Mouse (Mus musculus) neural tube, embryonic 11.5 days (tissue): ENCODE data around the gene Nav2. TPM values are rescaled to one million over a fixed set of nuclear protein-coding genes. Genes with fewer than 3 reads are reported as not detected.

Experiments used
- ATAC-seq: fragments of 200-750 bp; cut with Nextera tagmentation; 2 replicates; pipeline ENCODE4 v1.8.0; 2017; ENCODE audit warnings: moderate number of reproducible peaks, mild to moderate bottlenecking, moderate TSS enrichment, moderate library complexity; ENCODE audit not compliant: insufficient read depth, low FRiP score, low TSS enrichment
- DNase-seq: peaks from one replicate; pipeline ENCODE4 v3.0.0-alpha.2; 2015; ENCODE audit warnings: low spot score
- H3K27ac ChIP-seq: fragments of 300-500 bp; sonication (generic); 2 replicates; pipeline ENCODE4 v1.5.1; 2014; ENCODE audit warnings: low read depth, mild to moderate bottlenecking, low read length
- H3K27me3 ChIP-seq: fragments of 300-500 bp; sonication (generic); 2 replicates; pipeline ENCODE4 v1.6.1; 2014; ENCODE audit warnings: mild to moderate bottlenecking, low read length, mixed read lengths; ENCODE audit not compliant: control insufficient read depth, insufficient read depth
- H3K36me3 ChIP-seq: fragments of 300-500 bp; sonication (generic); 2 replicates; pipeline ENCODE4 v1.6.1; 2014; ENCODE audit warnings: mild to moderate bottlenecking, low read length, moderate library complexity, mixed read lengths; ENCODE audit not compliant: control insufficient read depth, insufficient read depth
- H3K4me1 ChIP-seq: fragments of 300-500 bp; sonication (generic); 2 replicates; pipeline ENCODE4 v1.6.1; 2014; ENCODE audit warnings: low read length, mixed read lengths; ENCODE audit not compliant: control insufficient read depth, insufficient read depth
- H3K4me2 ChIP-seq: fragments of 300-500 bp; sonication (generic); 2 replicates; pipeline ENCODE4 v1.6.1; 2014; ENCODE audit warnings: low read depth, mild to moderate bottlenecking, moderate library complexity
- H3K4me3 ChIP-seq: fragments of 300-500 bp; sonication (generic); 2 replicates; pipeline ENCODE4 v1.5.1; 2014; ENCODE audit warnings: low read depth, low read length
- H3K9ac ChIP-seq: fragments of 300-500 bp; sonication (generic); 2 replicates; pipeline ENCODE4 v1.6.1; 2014; ENCODE audit warnings: mild to moderate bottlenecking, low read length
- H3K9me3 ChIP-seq: fragments of 300-500 bp; sonication (generic); 2 replicates; pipeline ENCODE4 v1.6.1; 2016; ENCODE audit warnings: low read length; ENCODE audit not compliant: control insufficient read depth
- WGBS: fragments of 180-500 bp; shearing (Covaris S2); extraction: QIAGEN DNeasy Blood & Tissue Kit; methylation state at CpG from one replicate; pipeline ENCODE4 v1.1.7; 2014; 5-methylcytosine and 5-hydroxymethylcytosine counted together
- polyA plus RNA-seq: library from polyadenylated mRNA; unstranded; fragments of >200 nt; fragmentation: Nextera tagmentation; extraction: Ambion mirVana; gene quantifications from 2 replicates; pipeline ENCODE4 v1.2.1, GENCODE M21; 2014

Nav2 gene
- polyA plus RNA-seq, 1 experiment from 2014 or later, result 19.2 TPM

DNA sequence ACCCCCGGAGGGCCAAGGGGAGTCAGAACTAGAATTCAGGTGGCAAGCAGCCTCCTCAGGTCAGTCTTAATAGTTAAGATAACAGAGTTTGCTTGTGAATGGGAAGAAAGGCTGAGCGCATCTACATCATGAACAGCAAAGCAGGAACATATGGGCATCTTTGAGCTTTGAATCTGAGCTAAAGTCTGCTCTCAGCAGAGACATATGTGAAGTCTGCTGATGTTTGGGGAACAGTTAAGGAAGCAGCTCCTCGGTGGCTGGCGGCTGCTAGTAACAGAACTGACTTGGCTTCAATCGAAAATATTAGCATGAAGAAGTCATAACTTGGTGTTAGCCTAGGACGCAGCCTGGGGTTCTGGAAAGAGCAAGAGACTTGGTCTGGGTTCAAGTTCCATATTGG lies 102.2 kb downstream of the Nav2 start:
- H3K4me1 ChIP-seq, result peaks cover 29% of the 10 kb centered on the region
- no peak overlapping the region for H3K27ac ChIP-seq
- WGBS, result 90% methylated on average over 6 of the region's 6 CpGs
- H3K9ac ChIP-seq, result no peak overlapping the region
- no peak overlapping the region for H3K4me3 ChIP-seq
- H3K9me3 ChIP-seq, result no peaks in the 10 kb centered on the region
- DNase-seq, result no peak
- no peak overlapping the region for H3K4me2 ChIP-seq
- ATAC-seq, result no peak
- H3K36me3 ChIP-seq, result no peaks in the 10 kb centered on the region
- H3K27me3 ChIP-seq, result no peaks in the 10 kb centered on the region

- H3K9me3 ChIP-seq, result no peaks in the 10 kb centered on the region
- H3K27ac ChIP-seq, result no peak overlapping the region
- H3K27me3 ChIP-seq, result no peaks in the 10 kb centered on the region
- H3K9ac ChIP-seq, result no peak overlapping the region
- no peak for DNase-seq
- H3K36me3 ChIP-seq, result no peaks in the 10 kb centered on the region
- H3K4me3 ChIP-seq, result no peak overlapping the region
- H3K4me1 ChIP-seq, result peaks cover 29% of the 10 kb centered on the region
- no peak overlapping the region for H3K4me2 ChIP-seq
- WGBS, result 62% methylated on average over 1 of the region's 1 CpGs
- ATAC-seq, result no peak
These were observed 103.5 kb downstream of the Nav2 start for GRCm38 (mm10) chr7:49012027-49012426.

DNA sequence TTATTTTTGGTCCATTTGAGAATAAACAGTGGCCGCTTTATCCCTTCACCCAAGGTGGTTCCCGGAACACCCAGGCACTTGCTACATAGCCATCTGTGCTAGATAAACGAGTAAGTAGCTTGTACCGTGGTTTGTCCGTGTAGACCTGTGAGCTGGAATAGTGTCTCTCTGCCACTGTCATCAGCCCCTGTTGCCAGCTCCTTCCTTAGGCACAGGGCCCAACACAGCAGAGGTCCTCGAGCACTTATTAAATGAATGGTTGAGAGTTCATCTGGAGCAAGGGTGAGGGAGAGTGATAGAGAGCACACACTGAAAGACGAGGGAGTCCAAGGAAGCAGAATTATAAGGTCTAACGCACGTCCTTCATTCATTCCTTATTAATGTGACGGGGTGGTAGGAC lies 106.0 kb downstream of the Nav2 start:
- 88% methylated on average over 10 of the region's 10 CpGs for WGBS
- DNase-seq, result no peak
- Histone ChIP-seq H3K9ac (no peak overlapping the region), H3K4me2 (no peak overlapping the region), H3K27me3 (no peaks in the 10 kb centered on the region), H3K9me3 (no peaks in the 10 kb centered on the region), H3K36me3 (no peaks in the 10 kb centered on the region), H3K4me1 (peaks cover 34% of the 10 kb centered on the region), H3K27ac (peak overlapping the region; percentile 42; the same call in 1 of the 2 replicates), H3K4me3 (no peak overlapping the region)
- no peak for ATAC-seq

DNA sequence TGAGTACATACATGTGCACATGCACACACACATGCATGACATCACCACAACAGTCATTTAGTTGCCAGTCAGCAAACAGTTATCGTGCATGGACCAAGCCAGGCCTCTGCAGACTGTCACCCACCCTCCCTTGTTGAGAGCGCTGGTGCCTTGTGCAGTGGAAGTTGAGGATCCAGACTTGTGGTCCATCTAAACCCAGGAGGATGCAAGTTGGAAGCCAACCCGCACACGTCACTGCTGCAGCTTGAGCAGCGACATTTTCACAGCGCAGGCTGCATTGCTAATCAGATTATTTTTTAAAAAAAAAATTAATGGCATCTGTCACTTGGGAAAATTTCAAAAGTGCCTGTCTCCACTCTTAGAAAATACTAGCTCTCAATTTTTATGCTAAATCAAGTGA lies 106.8 kb downstream of the Nav2 start:
- Histone ChIP-seq H3K27me3 (no peaks in the 10 kb centered on the region), H3K4me3 (no peak overlapping the region), H3K9ac (no peak overlapping the region), H3K9me3 (no peaks in the 10 kb centered on the region), H3K4me1 (peaks cover 34% of the 10 kb centered on the region), H3K27ac (no peak overlapping the region), H3K4me2 (no peak overlapping the region), H3K36me3 (no peaks in the 10 kb centered on the region)
- WGBS, result 86% methylated on average over 6 of the region's 6 CpGs
- ATAC-seq (no peak), DNase-seq (no peak)

- H3K27ac ChIP-seq, result no peak overlapping the region
- H3K9me3 ChIP-seq, result no peaks in the 10 kb centered on the region
- H3K4me2 ChIP-seq, result no peak overlapping the region
- DNase-seq (no peak), ATAC-seq (no peak)
- H3K4me3 ChIP-seq, result no peak overlapping the region
- peaks cover 34% of the 10 kb centered on the region for H3K4me1 ChIP-seq
- no peak overlapping the region for H3K9ac ChIP-seq
- WGBS, result 69% methylated on average over 2 of the region's 2 CpGs
- H3K27me3 ChIP-seq, result no peaks in the 10 kb centered on the region
- H3K36me3 ChIP-seq, result no peaks in the 10 kb centered on the region
These were observed 107.6 kb downstream of the Nav2 start for GRCm38 (mm10) chr7:49016088-49016487.

DNA sequence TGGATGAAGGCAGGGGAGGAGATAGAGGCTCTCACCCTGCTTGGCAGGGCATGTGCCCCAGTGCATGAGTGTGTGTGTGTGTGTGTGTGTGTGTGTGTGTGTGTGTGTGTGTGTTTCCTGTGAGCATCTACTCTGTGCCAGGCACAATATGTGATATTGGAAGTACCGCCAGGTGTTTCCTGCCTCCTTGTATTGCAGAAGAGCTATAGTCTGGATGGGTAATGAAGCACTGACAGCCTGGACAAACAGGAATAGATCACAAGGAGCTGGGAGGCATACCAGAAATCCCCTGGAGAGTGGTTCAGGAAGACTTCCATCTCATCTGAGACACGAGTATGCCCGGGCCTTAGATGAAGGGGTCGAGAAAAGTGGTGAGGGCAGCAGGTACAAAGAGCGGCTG lies 109.3 kb downstream of the Nav2 start:
- Histone ChIP-seq H3K4me2 (no peak overlapping the region), H3K4me1 (peaks cover 29% of the 10 kb centered on the region), H3K9ac (no peak overlapping the region), H3K4me3 (no peak overlapping the region), H3K36me3 (no peaks in the 10 kb centered on the region), H3K27me3 (no peaks in the 10 kb centered on the region), H3K27ac (0 out of 2 replicates have a peak overlapping the region, but pooled peaks have one; percentile 3), H3K9me3 (no peaks in the 10 kb centered on the region)
- 79% methylated on average over 5 of the region's 5 CpGs for WGBS
- DNase-seq, result no peak
- ATAC-seq, result no peak

DNA sequence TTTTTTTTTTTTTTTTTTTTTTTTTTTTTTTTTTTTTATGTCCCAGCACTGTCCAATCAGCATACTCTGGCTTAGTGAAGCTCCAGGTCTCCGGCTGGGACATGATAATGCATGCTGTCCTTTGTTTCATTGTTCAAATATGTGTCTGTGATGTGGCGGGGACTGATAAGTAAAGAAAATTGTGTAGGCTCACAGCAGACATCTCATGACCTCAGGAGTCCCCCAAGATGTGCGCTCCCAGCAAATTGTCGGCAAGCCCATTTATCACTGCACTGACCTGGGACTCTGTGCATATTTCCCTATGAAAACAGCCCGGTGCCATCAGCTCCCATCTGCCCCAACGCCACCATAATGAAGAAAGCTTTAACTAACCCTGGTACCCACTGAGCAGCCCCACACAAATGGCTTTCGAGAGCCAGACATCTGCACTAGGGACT lies 110.0 kb downstream of the Nav2 start:
- no peak overlapping the region for H3K4me3 ChIP-seq
- H3K4me2 ChIP-seq, result no peak overlapping the region
- ATAC-seq, result peak; percentile 62
- H3K27ac ChIP-seq, result peak overlapping the region; percentile 60; the same call in 1 of the 2 replicates
- peaks cover 22% of the 10 kb centered on the region for H3K4me1 ChIP-seq
- 30% methylated on average over 7 of the region's 7 CpGs for WGBS
- no peaks in the 10 kb centered on the region for H3K27me3 ChIP-seq
- H3K9me3 ChIP-seq, result no peaks in the 10 kb centered on the region
- H3K36me3 ChIP-seq, result no peaks in the 10 kb centered on the region
- DNase-seq, result peak; percentile 59
- no peak overlapping the region; the same call in 1 of the 2 replicates for H3K9ac ChIP-seq

GRCm38 (mm10) chr7:49025026-49025815 lies 116.7 kb downstream of the Nav2 start:
- no peak for DNase-seq
- 78% methylated on average over 8 of the region's 8 CpGs for WGBS
- H3K36me3 ChIP-seq, result no peaks in the 10 kb centered on the region
- no peaks in the 10 kb centered on the region; the same call in 1 of the 2 replicates for H3K4me1 ChIP-seq
- no peak overlapping the region for H3K9ac ChIP-seq
- H3K4me3 ChIP-seq, result no peak overlapping the region
- no peaks in the 10 kb centered on the region for H3K27me3 ChIP-seq
- no peak for ATAC-seq
- H3K4me2 ChIP-seq, result no peak overlapping the region
- H3K27ac ChIP-seq, result no peak overlapping the region
- no peaks in the 10 kb centered on the region for H3K9me3 ChIP-seq

- Histone ChIP-seq H3K9ac (no peak overlapping the region), H3K27ac (no peak overlapping the region), H3K27me3 (no peaks in the 10 kb centered on the region), H3K4me3 (no peak overlapping the region), H3K4me1 (no peaks in the 10 kb centered on the region), H3K4me2 (no peak overlapping the region), H3K9me3 (no peaks in the 10 kb centered on the region), H3K36me3 (no peaks in the 10 kb centered on the region)
- no peak for ATAC-seq
- WGBS, result 85% methylated on average over 3 of the region's 3 CpGs
- DNase-seq, result no peak
These were observed 117.5 kb downstream of the Nav2 start for GRCm38 (mm10) chr7:49025991-49026390.
